Mouse (Mus musculus): Measurements from ENCODE around the gene Atxn1.

DNA sequence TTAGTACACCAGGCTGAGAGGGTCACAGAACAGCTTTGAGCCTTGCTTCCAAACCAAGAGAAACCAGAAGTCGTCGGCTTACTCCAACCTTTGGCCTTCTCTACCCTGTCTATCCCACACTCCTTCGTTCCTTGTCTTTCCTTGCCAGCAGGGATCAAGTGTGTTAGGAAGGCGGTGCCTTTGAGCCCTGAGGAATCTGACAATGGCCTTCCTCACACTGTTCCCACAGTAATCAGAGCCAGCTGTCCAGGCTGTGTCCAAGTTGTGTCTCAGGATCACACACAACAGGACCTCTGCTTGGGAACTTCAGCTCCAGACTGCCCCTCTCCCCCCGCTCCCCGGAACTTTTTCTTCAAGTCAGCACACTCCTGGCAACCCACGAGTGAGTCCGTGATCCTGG, 215.6 kb downstream of the Atxn1 start:
- TF ChIP-seq GATA1 (IDR thresholded peaks at IDR 0.05; ENCODE audit: borderline replicate concordance, low read length) = no peak
- no peak for TF ChIP-seq FLI1 (IDR thresholded peaks at IDR 0.05; ENCODE audit: low read length)
